Mouse (Mus musculus) midbrain, embryonic 14.5 days (tissue): ENCODE results near the gene Gm11437. TPM values are rescaled to one million over a fixed set of nuclear protein-coding genes. Genes with fewer than 3 reads are reported as not detected.

Experiments
- ATAC-seq: fragments of 200-750 bp; cut with Nextera tagmentation; 2 replicates; pipeline ENCODE4 v1.8.0; 2017; ENCODE audit warnings: moderate number of reproducible peaks, moderate library complexity; ENCODE audit not compliant: low FRiP score, low TSS enrichment
- DNase-seq: peaks from one replicate; pipeline ENCODE4 v3.0.0-alpha.2; 2015
- H3K27ac ChIP-seq: fragments of 300-500 bp; sonication (generic); replicated peaks from 2 replicates; pipeline ENCODE4 v1.5.1; 2014; ENCODE audit warnings: mild to moderate bottlenecking, low read depth, low read length, moderate library complexity
- H3K27me3 ChIP-seq: fragments of 300-500 bp; sonication (generic); 2 replicates; pipeline ENCODE4 v1.6.1; 2014; ENCODE audit warnings: low read length, control low read depth, mixed read lengths; ENCODE audit not compliant: control insufficient read depth, insufficient read depth
- H3K36me3 ChIP-seq: fragments of 300-500 bp; sonication (generic); 2 replicates; pipeline ENCODE4 v1.6.1; 2014; ENCODE audit warnings: low read length, control low read depth; ENCODE audit not compliant: control insufficient read depth, insufficient read depth
- H3K4me1 ChIP-seq: fragments of 300-500 bp; sonication (generic); 2 replicates; pipeline ENCODE4 v1.6.1; 2014; ENCODE audit warnings: mild to moderate bottlenecking, antibody characterized with exemption, low read length, control low read depth; ENCODE audit not compliant: control insufficient read depth, insufficient read depth
- H3K4me2 ChIP-seq: fragments of 300-500 bp; sonication (generic); 2 replicates; pipeline ENCODE4 v1.6.1; 2014; ENCODE audit warnings: mild to moderate bottlenecking, low read length, moderate library complexity
- H3K4me3 ChIP-seq: fragments of 300-500 bp; sonication (generic); replicated peaks from 2 replicates; pipeline ENCODE4 v1.5.1; 2014; ENCODE audit warnings: low read depth, low read length
- H3K9ac ChIP-seq: fragments of 300-500 bp; sonication (generic); replicated peaks from 2 replicates; pipeline ENCODE4 v1.6.1; 2014; ENCODE audit warnings: mild to moderate bottlenecking, low read length, moderate library complexity
- H3K9me3 ChIP-seq: fragments of 300-500 bp; sonication (generic); 2 replicates; pipeline ENCODE4 v1.6.1; 2016; ENCODE audit warnings: low read length, control low read depth, mixed read lengths; ENCODE audit not compliant: control insufficient read depth
- WGBS: fragments of 180-500 bp; shearing (Covaris S2); extraction: QIAGEN DNeasy Blood & Tissue Kit; methylation state at CpG from one replicate; pipeline ENCODE4 v1.1.7; 2014; 5-methylcytosine and 5-hydroxymethylcytosine counted together
- polyA plus RNA-seq: library from polyadenylated mRNA; unstranded; fragments of >200 nt; fragmentation: Nextera tagmentation; extraction: Ambion mirVana; gene quantifications from 2 replicates; pipeline ENCODE4 v1.2.1, GENCODE M21; 2014

The Gm11437 gene
- polyA plus RNA-seq, 1 experiment from 2014 or later, result 0.29 TPM

- H3K36me3 ChIP-seq, result no peaks in the 10 kb centered on the region
- WGBS, result 91% methylated on average over 4 of the region's 4 CpGs
- H3K27ac ChIP-seq, result no peak overlapping the region
- H3K4me2 ChIP-seq, result no peak overlapping the region
- DNase-seq, result no peak
- no peaks in the 10 kb centered on the region for H3K4me1 ChIP-seq
- H3K4me3 ChIP-seq, result no peak overlapping the region
- ATAC-seq, result no peak
- no peak overlapping the region for H3K9ac ChIP-seq
- H3K9me3 ChIP-seq, result no peaks in the 10 kb centered on the region
- no peaks in the 10 kb centered on the region for H3K27me3 ChIP-seq
Measured at GRCm38 (mm10) chr11:84156535-84157262, 10.6 kb downstream of the Gm11437 start.

- H3K4me2 ChIP-seq, result no peak overlapping the region
- 63% methylated on average over 2 of the region's 2 CpGs for WGBS
- DNase-seq, result no peak
Measured at GRCm38 (mm10) chr11:84150884-84151283, 16.4 kb downstream of the Gm11437 start.

GRCm38 (mm10) chr11:84146081-84146480 is 21.2 kb downstream of the Gm11437 start:
- WGBS, result 28% methylated on average over 3 of the region's 3 CpGs
- Histone ChIP-seq H3K36me3 (peaks cover 5% of the 10 kb centered on the region; the same call in 1 of the 2 replicates), H3K27ac (no peak overlapping the region), H3K9ac (no peak overlapping the region), H3K4me2 (no peak overlapping the region), H3K9me3 (no peaks in the 10 kb centered on the region), H3K4me3 (no peak overlapping the region), H3K4me1 (no peaks in the 10 kb centered on the region), H3K27me3 (no peaks in the 10 kb centered on the region)
- ATAC-seq (no peak), DNase-seq (no peak)

More at GRCm38 (mm10) chr11:84150884-84151283, 16.4 kb downstream of the Gm11437 start:
- Histone ChIP-seq H3K27ac (no peak overlapping the region), H3K4me1 (no peaks in the 10 kb centered on the region), H3K27me3 (no peaks in the 10 kb centered on the region), H3K9ac (no peak overlapping the region), H3K36me3 (peaks cover 5% of the 10 kb centered on the region; the same call in 1 of the 2 replicates), H3K9me3 (no peaks in the 10 kb centered on the region), H3K4me3 (no peak overlapping the region)
- ATAC-seq, result no peak

DNA sequence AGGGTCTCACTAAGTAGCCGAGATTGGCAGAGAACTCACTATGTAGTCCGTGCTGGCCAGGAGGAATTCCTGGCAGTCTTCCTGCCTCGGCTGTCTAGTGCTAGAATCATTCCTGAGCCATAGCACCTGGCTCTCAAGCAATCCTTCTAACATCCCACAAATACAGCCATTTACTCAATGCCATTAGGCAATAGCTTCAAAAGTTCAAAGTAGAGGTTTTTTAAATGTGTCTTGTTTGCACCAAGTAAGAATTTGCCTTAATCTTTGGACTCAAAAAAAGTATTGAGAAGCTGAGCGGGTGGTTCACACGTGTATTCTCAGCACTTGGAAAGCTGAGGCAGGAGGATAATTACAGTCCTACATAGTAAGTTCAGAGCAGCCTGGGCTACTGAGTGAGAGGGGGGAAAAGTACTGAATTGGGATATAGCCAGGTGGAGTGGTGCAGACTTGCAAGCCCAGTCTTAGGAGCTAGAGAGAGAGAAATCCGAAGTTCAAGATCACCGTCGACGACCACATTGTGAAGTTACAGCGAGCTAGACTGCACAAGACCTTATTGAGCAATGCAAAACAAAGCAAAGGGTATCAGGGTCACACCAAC is 22.0 kb downstream of the Gm11437 start:
- no peak overlapping the region for H3K4me2 ChIP-seq
- no peak for DNase-seq
- WGBS, result 73% methylated on average over 10 of the region's 10 CpGs
- H3K4me3 ChIP-seq, result no peak overlapping the region
- peaks cover 5% of the 10 kb centered on the region; the same call in 1 of the 2 replicates for H3K36me3 ChIP-seq
- H3K27me3 ChIP-seq, result no peaks in the 10 kb centered on the region
- ATAC-seq, result no peak
- no peaks in the 10 kb centered on the region for H3K4me1 ChIP-seq
- no peak overlapping the region for H3K27ac ChIP-seq
- no peak overlapping the region for H3K9ac ChIP-seq
- H3K9me3 ChIP-seq, result no peaks in the 10 kb centered on the region

DNA sequence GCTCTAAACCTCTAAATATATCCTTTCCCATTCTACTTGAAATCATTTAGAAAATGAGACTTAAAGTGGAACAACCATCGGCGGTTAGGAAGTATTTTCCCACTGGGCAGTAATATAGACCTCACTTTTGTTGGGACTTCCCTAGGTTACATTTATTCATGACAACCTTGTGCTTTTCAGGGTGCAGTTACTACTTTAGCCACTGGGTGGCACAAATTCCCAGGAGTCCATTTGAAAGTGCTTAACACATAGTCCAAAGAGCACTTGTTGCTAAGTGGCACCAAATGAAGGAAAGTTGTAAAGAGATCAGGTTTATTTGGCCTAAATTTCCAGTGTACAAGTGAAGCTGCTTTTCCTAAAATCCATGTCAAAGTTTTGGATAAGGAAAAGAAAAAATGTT is 25.5 kb downstream of the Gm11437 start:
- ATAC-seq (no peak), DNase-seq (peak; percentile 76)
- 55% methylated on average over 2 of the region's 2 CpGs for WGBS

DNA sequence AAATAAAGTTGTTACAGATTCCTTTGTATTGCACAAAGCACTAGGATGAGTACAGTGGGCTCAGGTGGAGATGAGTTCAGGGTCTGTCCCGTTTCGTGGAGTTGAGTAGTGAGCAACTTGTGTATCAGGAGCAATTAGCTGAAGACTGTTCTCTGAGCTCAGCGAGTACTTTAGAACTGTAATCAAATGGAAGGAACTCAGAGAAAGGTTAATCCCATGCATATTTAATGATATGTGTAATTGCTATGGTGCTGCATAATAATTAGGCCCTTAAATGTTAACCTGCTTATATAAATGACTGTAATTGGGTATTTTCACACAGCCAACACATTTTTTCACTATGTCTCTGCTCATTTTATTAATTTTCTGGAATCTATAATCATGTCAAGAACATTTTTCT is 30.8 kb downstream of the Gm11437 start:
- H3K27me3 ChIP-seq, result no peaks in the 10 kb centered on the region
- 77% methylated on average over 3 of the region's 3 CpGs for WGBS
- H3K4me2 ChIP-seq, result no peak overlapping the region
- H3K9ac ChIP-seq, result no peak overlapping the region
- H3K4me3 ChIP-seq, result no peak overlapping the region
- H3K36me3 ChIP-seq, result no peaks in the 10 kb centered on the region
- no peaks in the 10 kb centered on the region for H3K9me3 ChIP-seq
- no peak for ATAC-seq
- no peak for DNase-seq
- no peak overlapping the region for H3K27ac ChIP-seq
- 0 out of 2 replicates have a peak, but pooled peaks cover 4% of the 10 kb centered on the region for H3K4me1 ChIP-seq

More for the DNA sequence above, 25.5 kb downstream of the Gm11437 start:
- no peaks in the 10 kb centered on the region for H3K36me3 ChIP-seq
- H3K4me2 ChIP-seq, result no peak overlapping the region
- no peaks in the 10 kb centered on the region for H3K4me1 ChIP-seq
- no peak overlapping the region for H3K27ac ChIP-seq
- no peaks in the 10 kb centered on the region for H3K9me3 ChIP-seq
- H3K27me3 ChIP-seq, result no peaks in the 10 kb centered on the region
- no peak overlapping the region for H3K9ac ChIP-seq
- H3K4me3 ChIP-seq, result no peak overlapping the region

DNA sequence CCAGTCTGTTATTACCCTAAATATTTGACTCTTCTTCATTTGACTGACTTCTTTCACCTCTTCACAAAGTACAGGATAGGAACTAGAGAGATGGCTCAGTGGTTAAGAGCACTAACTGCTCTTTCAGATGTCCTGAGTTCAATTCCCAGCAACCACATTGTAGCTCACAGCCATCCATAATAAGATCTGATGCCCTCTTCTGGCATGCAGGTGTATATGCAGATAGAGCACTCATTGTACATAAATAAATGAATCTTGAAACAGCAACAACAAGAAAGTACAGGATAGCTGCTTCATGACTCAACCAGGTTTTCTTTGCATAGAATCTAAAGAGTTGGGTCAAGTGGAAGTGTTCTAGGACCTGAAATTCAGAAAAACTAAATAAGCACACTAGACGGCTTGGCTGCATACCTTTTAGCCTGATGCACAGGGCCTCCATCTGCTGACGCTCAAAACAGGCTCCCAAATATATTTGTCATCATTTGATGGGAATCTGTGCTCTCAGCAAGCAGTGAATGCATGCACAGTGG is 32.9 kb downstream of the Gm11437 start:
- 96% methylated on average over 2 of the region's 2 CpGs for WGBS
- DNase-seq (no peak), ATAC-seq (no peak)
- H3K4me1 ChIP-seq, result peaks cover 15% of the 10 kb centered on the region; the same call in 1 of the 2 replicates
- H3K9me3 ChIP-seq, result no peaks in the 10 kb centered on the region
- no peaks in the 10 kb centered on the region for H3K27me3 ChIP-seq
- no peak overlapping the region for H3K4me2 ChIP-seq
- H3K36me3 ChIP-seq, result no peaks in the 10 kb centered on the region
- no peak overlapping the region for H3K4me3 ChIP-seq
- no peak overlapping the region for H3K27ac ChIP-seq
- no peak overlapping the region for H3K9ac ChIP-seq

- Histone ChIP-seq H3K9me3 (no peaks in the 10 kb centered on the region), H3K36me3 (peaks cover 19% of the 10 kb centered on the region; the same call in 1 of the 2 replicates), H3K4me2 (peak overlapping the region; percentile 65), H3K4me3 (peak overlapping the region; percentile 61), H3K27me3 (no peaks in the 10 kb centered on the region), H3K9ac (peak overlapping the region; percentile 78), H3K4me1 (peaks cover 18% of the 10 kb centered on the region; the same call in 1 of the 2 replicates), H3K27ac (peak overlapping the region; percentile 78; the same call in 1 of the 2 replicates)
- 2% methylated on average over 11 of the region's 11 CpGs for WGBS
- no peak for DNase-seq
- ATAC-seq, result peak; percentile 57; the same call in 1 of the 2 replicates
Measured at GRCm38 (mm10) chr11:84129799-84130185, 37.5 kb downstream of the Gm11437 start.
